19 mouse cellular contexts compared by ENCODE assay signal in the genomic region with DNA sequence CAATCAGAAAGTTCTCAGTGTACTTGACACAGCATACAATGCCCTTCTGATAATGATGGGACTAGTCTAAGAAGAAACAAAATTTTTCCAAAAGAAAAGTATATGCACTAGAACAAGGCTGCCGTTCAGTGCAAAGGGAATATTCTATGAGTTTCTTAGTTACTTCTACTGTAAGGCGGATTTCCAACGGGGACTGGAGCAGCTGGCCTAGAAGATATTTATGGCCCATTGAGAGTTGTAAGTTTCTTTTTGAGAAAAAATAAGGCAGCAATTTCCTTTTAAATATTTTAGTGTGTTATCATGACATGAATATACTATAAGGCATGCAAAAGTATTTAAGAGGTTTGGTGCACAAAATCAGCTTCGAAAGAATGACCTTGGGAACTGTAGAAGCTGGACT.
DNase-seq lines count a peak whose midpoint lies in the region; ATAC-seq and TF ChIP-seq lines count a peak whose summit lies in the region.
"Had no signal": no experiment of that assay in that cellular context is flagged by ENCODE, and none has a peak within 500 bp of the region (broad histone marks: within the 10 kb centered on the region; RNA-seq: fewer than 3 reads in every experiment).

No protein-coding gene starts in this region.

- no peaks in the 10 kb centered on the region for H3K4me1 ChIP-seq in kidney, postnatal 0 days (replicated peaks; ENCODE audit: insufficient read depth, low read length)
- no peaks in the 10 kb centered on the region for H3K4me1 ChIP-seq in kidney, embryonic 14.5 days (ENCODE audit: control insufficient read depth, insufficient read depth, low read length)

- H3K9me3 ChIP-seq in kidney, postnatal 0 days (replicated peaks; ENCODE audit: low read length), result no peaks in the 10 kb centered on the region
- H3K9me3 ChIP-seq in kidney, embryonic 14.5 days (ENCODE audit: control insufficient read depth, low read length), result no peaks in the 10 kb centered on the region
- H3K9me3 ChIP-seq: G1E had no signal

- no peak overlapping the region for H3K4me3 ChIP-seq in kidney, postnatal 0 days (replicated peaks; ENCODE audit: low read depth, low read length)
- H3K4me3 ChIP-seq in kidney, embryonic 14.5 days (ENCODE audit: low read length), result no peak overlapping the region

- H3K4me2 ChIP-seq in kidney, postnatal 0 days (ENCODE audit: low read length), result no peak overlapping the region
- no peak overlapping the region for H3K4me2 ChIP-seq in kidney, embryonic 14.5 days (replicated peaks; ENCODE audit: low read depth, low read length)

- ATAC-seq in frontal cortex, adult (ENCODE audit: low TSS enrichment), result peak; percentile 77
- no peak for ATAC-seq in kidney, postnatal 0 days (replicated peaks; ENCODE audit: low FRiP score, low read depth)
- no peak for ATAC-seq in kidney, embryonic 14.5 days (ENCODE audit: low FRiP score, low TSS enrichment)
- ATAC-seq: activated CD4-positive, CD25-positive, alpha-beta regulatory T cell, adult 4 months; CD4-positive, CD25-positive, alpha-beta regulatory T cell, adult 4 months; Patski had no signal

- DNase-seq in frontal cortex, postnatal 10 days (ENCODE audit: low spot score in 2 of 2), result no peak
- peak; percentile 65 for DNase-seq in kidney, postnatal 0 days (ENCODE audit: low spot score)
- DNase-seq: adrenal gland, adult 2 months; adrenal gland, adult 8-10 months; adrenal gland, postnatal 10 days; adrenal gland, postnatal 14 days; adrenal gland, postnatal 25 days; adrenal gland, postnatal 36 days; B cell, adult 2 months; cerebellum, adult 11 months; cerebellum, adult 11-12 months; cerebellum, adult 18-20 months had no signal

- no peaks in the 10 kb centered on the region for H3K27me3 ChIP-seq in kidney, postnatal 0 days (ENCODE audit: insufficient read depth, low read length)
- no peaks in the 10 kb centered on the region for H3K27me3 ChIP-seq in kidney, embryonic 14.5 days (ENCODE audit: control insufficient read depth, insufficient read depth, low read length)
- H3K27me3 ChIP-seq: CH12.LX, Patski had no signal

- no peak overlapping the region for H3K9ac ChIP-seq in kidney, postnatal 0 days (ENCODE audit: low read depth, low read length)
- no peak overlapping the region for H3K9ac ChIP-seq in kidney, embryonic 14.5 days (ENCODE audit: low read depth, low read length)

- H3K27ac ChIP-seq in kidney, postnatal 0 days, result no peak overlapping the region
- no peak overlapping the region for H3K27ac ChIP-seq in kidney, embryonic 14.5 days (ENCODE audit: low read depth, low read length)

- H3K36me3 ChIP-seq in kidney, postnatal 0 days (ENCODE audit: insufficient read depth, low read length), result no peaks in the 10 kb centered on the region
- H3K36me3 ChIP-seq in kidney, embryonic 14.5 days (ENCODE audit: control insufficient read depth, insufficient read depth, low read length), result no peaks in the 10 kb centered on the region
- H3K36me3 ChIP-seq: G1E had no signal

- WGBS in kidney, postnatal 0 days, result 58% methylated on average over 4 of the region's 4 CpGs
- 72% methylated on average over 4 of the region's 4 CpGs for WGBS in kidney, embryonic 14.5 days

- no peak for TF ChIP-seq CTCF in kidney, postnatal 0 days (IDR thresholded peaks at IDR 0.05; ENCODE audit: low read depth)
